Mouse (Mus musculus): Measurements from ENCODE around the gene Rabep2.

Gene Rabep2

GRCm38 (mm10) chr7:126435801-126436200 is 7.2 kb downstream of the Rabep2 start:
- no peak for DNase-seq

- peak; percentile 57 to 75 for DNase-seq
These were observed 8.3 kb downstream of the Rabep2 start for GRCm38 (mm10) chr7:126436851-126437250.

GRCm38 (mm10) chr7:126440134-126440533 is 11.6 kb downstream of the Rabep2 start:
- no peak for DNase-seq

- DNase-seq, result no peak
These were observed 15.4 kb downstream of the Rabep2 start for GRCm38 (mm10) chr7:126443997-126444396.

GRCm38 (mm10) chr7:126444536-126444935 is 16.0 kb downstream of the Rabep2 start:
- no peak for DNase-seq

GRCm38 (mm10) chr7:126445104-126445815 is 16.7 kb downstream of the Rabep2 start:
- no peak for DNase-seq

GRCm38 (mm10) chr7:126446217-126446616 is 17.7 kb downstream of the Rabep2 start:
- DNase-seq, result no peak

GRCm38 (mm10) chr7:126448481-126448880 is 19.9 kb downstream of the Rabep2 start:
- no peak for DNase-seq

- no peak for DNase-seq
These were observed 21.4 kb downstream of the Rabep2 start for GRCm38 (mm10) chr7:126449991-126450390.

- no peak for DNase-seq
These were observed 22.1 kb downstream of the Rabep2 start for GRCm38 (mm10) chr7:126450641-126451040.

- no peak for DNase-seq
These were observed 23.7 kb downstream of the Rabep2 start for GRCm38 (mm10) chr7:126452244-126452643.

- no peak for DNase-seq
These were observed 25.3 kb downstream of the Rabep2 start for GRCm38 (mm10) chr7:126453861-126454260.

GRCm38 (mm10) chr7:126455242-126455641 is 26.7 kb downstream of the Rabep2 start:
- no peak for DNase-seq

GRCm38 (mm10) chr7:126456382-126457266 is 28.1 kb downstream of the Rabep2 start:
- DNase-seq, result no peak

GRCm38 (mm10) chr7:126458225-126458624 is 29.7 kb downstream of the Rabep2 start:
- DNase-seq, result no peak

GRCm38 (mm10) chr7:126458844-126459618 is 30.5 kb downstream of the Rabep2 start:
- no peak for DNase-seq

- DNase-seq, result no peak
These were observed 32.3 kb downstream of the Rabep2 start for GRCm38 (mm10) chr7:126460623-126461399.

- DNase-seq, result no peak
These were observed 33.1 kb downstream of the Rabep2 start for GRCm38 (mm10) chr7:126461626-126462025.

GRCm38 (mm10) chr7:126463004-126463403 is 34.4 kb downstream of the Rabep2 start, which contains the start of gene Atp2a1:
TSS of gene Atp2a1 (minus strand) at chr7:126463108.
- DNase-seq, result no peak

- no peak for DNase-seq
These were observed 35.0 kb downstream of the Rabep2 start for GRCm38 (mm10) chr7:126463547-126463946.

- no peak for DNase-seq
These were observed 35.6 kb downstream of the Rabep2 start for GRCm38 (mm10) chr7:126464121-126464520.

GRCm38 (mm10) chr7:126464836-126465235 is 36.3 kb downstream of the Rabep2 start:
- DNase-seq, result no peak
